ENCODE assay signal across 19 mouse cellular contexts in genomic region chr7:64634482-64634881, GRCm38 (mm10).
DNase-seq lines count a peak whose midpoint lies in the region; ATAC-seq lines count a peak whose summit lies in the region.
"Had no signal": no experiment of that assay in that cellular context is flagged by ENCODE, and none has a peak within 500 bp of the region (broad histone marks: within the 10 kb centered on the region; RNA-seq: fewer than 3 reads in every experiment).

No protein-coding gene starts in this region.

- no peaks in the 10 kb centered on the region for H3K9me3 ChIP-seq in forebrain, embryonic 12.5 days
- H3K9me3 ChIP-seq in hindbrain, embryonic 15.5 days = no peaks in the 10 kb centered on the region
- H3K9me3 ChIP-seq in midbrain, embryonic 16.5 days (replicated peaks; ENCODE audit: control insufficient read depth, low read length, poor library complexity, severe bottlenecking) = no peaks in the 10 kb centered on the region
- H3K9me3 ChIP-seq in heart, embryonic 11.5 days (replicated peaks; ENCODE audit: control insufficient read depth, low read length) = no peaks in the 10 kb centered on the region
- H3K9me3 ChIP-seq: heart, embryonic 13.5 days; limb, embryonic 10.5 days had no signal

- H3K4me3 ChIP-seq in forebrain, embryonic 12.5 days (replicated peaks) = no peak overlapping the region
- H3K4me3 ChIP-seq in hindbrain, embryonic 15.5 days = no peak overlapping the region
- H3K4me3 ChIP-seq in midbrain, embryonic 16.5 days (ENCODE audit: low read depth, low read length) = no peak overlapping the region
- no peak overlapping the region for H3K4me3 ChIP-seq in heart, embryonic 11.5 days (ENCODE audit: low read depth, low read length)
- H3K4me3 ChIP-seq: heart, embryonic 13.5 days; limb, embryonic 10.5 days; liver, embryonic 13.5 days had no signal

- H3K4me1 ChIP-seq in forebrain, embryonic 12.5 days = peaks cover 45% of the 10 kb centered on the region
- peaks cover 32% of the 10 kb centered on the region for H3K4me1 ChIP-seq in hindbrain, embryonic 15.5 days (replicated peaks)
- peaks cover 27% of the 10 kb centered on the region for H3K4me1 ChIP-seq in midbrain, embryonic 16.5 days (ENCODE audit: control insufficient read depth, insufficient read depth, low read length)
- H3K4me1 ChIP-seq in heart, embryonic 11.5 days (ENCODE audit: control insufficient read depth, insufficient read depth, low read length) = 0 out of 2 replicates have a peak, but pooled peaks cover 5% of the 10 kb centered on the region
- H3K4me1 ChIP-seq: liver, embryonic 13.5 days had no signal

- no peak overlapping the region for H3K27ac ChIP-seq in forebrain, embryonic 12.5 days
- no peak overlapping the region for H3K27ac ChIP-seq in hindbrain, embryonic 15.5 days (replicated peaks)
- no peak overlapping the region; the same call in 1 of the 2 replicates for H3K27ac ChIP-seq in midbrain, embryonic 16.5 days (ENCODE audit: low read length)
- H3K27ac ChIP-seq in heart, embryonic 11.5 days (ENCODE audit: low read depth, low read length) = no peak overlapping the region
- H3K27ac ChIP-seq: heart, embryonic 13.5 days; limb, embryonic 10.5 days; liver, embryonic 13.5 days had no signal

- H3K27me3 ChIP-seq in forebrain, embryonic 12.5 days = peaks cover 30% of the 10 kb centered on the region
- H3K27me3 ChIP-seq in hindbrain, embryonic 15.5 days = no peaks in the 10 kb centered on the region
- H3K27me3 ChIP-seq in midbrain, embryonic 16.5 days (ENCODE audit: control insufficient read depth, insufficient read depth, low read depth, low read length) = no peaks in the 10 kb centered on the region
- no peaks in the 10 kb centered on the region for H3K27me3 ChIP-seq in heart, embryonic 11.5 days (ENCODE audit: control insufficient read depth, insufficient read depth, low read length)
- H3K27me3 ChIP-seq: heart, embryonic 13.5 days; liver, embryonic 13.5 days had no signal

- ATAC-seq in forebrain, embryonic 12.5 days (ENCODE audit: low FRiP score) = peak; percentile 77
- ATAC-seq in hindbrain, embryonic 15.5 days (ENCODE audit: low FRiP score, low read depth) = peak; percentile 43; the same call in 1 of the 2 replicates
- ATAC-seq in midbrain, embryonic 16.5 days = peak; percentile 64
- ATAC-seq in heart, embryonic 11.5 days (replicated peaks; ENCODE audit: insufficient number of reproducible peaks, low FRiP score, low TSS enrichment) = no peak

- no peak overlapping the region for H3K9ac ChIP-seq in forebrain, embryonic 12.5 days
- H3K9ac ChIP-seq in hindbrain, embryonic 15.5 days = no peak overlapping the region
- H3K9ac ChIP-seq in midbrain, embryonic 16.5 days (ENCODE audit: low read depth, low read length) = no peak overlapping the region
- no peak overlapping the region for H3K9ac ChIP-seq in heart, embryonic 11.5 days (ENCODE audit: low read depth, low read length)
- H3K9ac ChIP-seq: heart, embryonic 13.5 days; liver, embryonic 13.5 days had no signal

- 0 out of 2 replicates have a peak, but pooled peaks cover 5% of the 10 kb centered on the region for H3K36me3 ChIP-seq in forebrain, embryonic 12.5 days (replicated peaks)
- H3K36me3 ChIP-seq in hindbrain, embryonic 15.5 days = no peaks in the 10 kb centered on the region
- peaks cover 5% of the 10 kb centered on the region; the same call in 1 of the 2 replicates for H3K36me3 ChIP-seq in midbrain, embryonic 16.5 days (ENCODE audit: control insufficient read depth, insufficient read depth, low read length)
- H3K36me3 ChIP-seq in heart, embryonic 11.5 days (ENCODE audit: control insufficient read depth, insufficient read depth, low read length) = no peaks in the 10 kb centered on the region
- H3K36me3 ChIP-seq: heart, embryonic 13.5 days; limb, embryonic 10.5 days; liver, embryonic 13.5 days had no signal

- DNase-seq in heart, adult 11 months = peak; percentile 49
- DNase-seq in heart, adult 18-20 months = no peak
- no peak for DNase-seq in lung, postnatal 25 days (ENCODE audit: low spot score)
- no peak for DNase-seq in spleen, postnatal 4 days (ENCODE audit: low spot score in 2 of 2)
- DNase-seq: B cell, adult 2 months; cerebellum, adult 18-20 months; heart, postnatal 4 days; kidney, adult 2 months; kidney, postnatal 36 days; liver, embryonic 13.5 days; lung, postnatal 10 days; right cerebral cortex, postnatal 4 days; thymus, adult 2 months had no signal

- H3K4me2 ChIP-seq in forebrain, embryonic 12.5 days = no peak overlapping the region
- no peak overlapping the region for H3K4me2 ChIP-seq in hindbrain, embryonic 15.5 days
- H3K4me2 ChIP-seq in midbrain, embryonic 16.5 days (ENCODE audit: low read length) = no peak overlapping the region
- H3K4me2 ChIP-seq in heart, embryonic 11.5 days = no peak overlapping the region
- H3K4me2 ChIP-seq: heart, embryonic 13.5 days; liver, embryonic 13.5 days had no signal
